Mouse (Mus musculus) lung, adult 2 months (tissue): ENCODE measurements around the gene Rims1.

ENCODE experiments used
- CTCF ChIP-seq: fragments of 200-500 bp; IDR thresholded peaks from 2 replicates; pipeline ENCODE4 v1.5.1; 2011; ENCODE audit warnings: mild to moderate bottlenecking, low read length, control low read depth; ENCODE audit not compliant: insufficient read depth
- POLR2A ChIP-seq: fragments of 200-500 bp; IDR thresholded peaks from 2 replicates; pipeline ENCODE4 v1.6.1; 2011; ENCODE audit warnings: low read depth, mild to moderate bottlenecking, control low read depth, low read length, borderline replicate concordance; ENCODE audit errors: extremely low read depth

DNA sequence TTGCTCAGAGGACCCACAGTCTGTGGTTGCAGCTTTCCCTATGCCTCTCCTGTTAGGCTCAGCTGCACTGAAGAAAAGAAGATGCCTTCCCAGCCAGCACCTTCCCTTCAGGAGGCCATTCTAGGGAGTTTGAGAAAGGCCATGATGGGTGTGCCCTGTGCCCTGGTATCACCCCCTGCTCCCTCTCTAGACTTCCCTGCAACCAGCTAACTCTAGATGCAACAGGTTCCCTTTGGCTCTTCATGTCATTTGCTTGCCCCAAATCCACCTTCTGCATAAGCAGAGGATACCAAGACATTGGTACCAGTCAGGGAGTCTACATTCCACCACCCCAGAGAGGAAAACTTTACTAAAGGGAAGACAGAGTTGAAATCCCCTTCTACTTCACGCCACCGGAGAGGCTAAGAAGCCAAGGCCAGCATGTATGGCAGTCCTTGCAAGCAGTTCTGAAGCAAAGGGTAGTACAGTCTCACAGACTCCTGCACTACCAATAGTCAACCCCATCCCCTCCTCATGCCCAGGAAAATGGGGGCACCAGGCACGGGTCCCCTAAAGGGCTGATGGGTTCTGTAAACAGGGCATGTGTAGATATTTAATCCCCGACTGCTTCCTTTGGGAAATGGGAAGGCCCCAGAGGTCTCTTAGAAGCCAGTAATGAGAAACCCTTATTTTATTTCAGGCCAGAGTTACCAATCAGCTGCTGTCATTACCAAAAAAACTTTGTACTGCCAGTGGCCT, 1.5 kb downstream of the Rims1 start:
- TF ChIP-seq CTCF = no peak
- no peak for TF ChIP-seq POLR2A
